Mouse (Mus musculus) cerebellum, postnatal 36 days (tissue): ENCODE results near the gene Dkk3.
"Not testable (repeated sequence)": the region's sequence is repeated elsewhere in the genome, so short reads cannot be mapped to it uniquely, and the experiment has no call there.

ENCODE experiments used
- DNase-seq, 2 experiments: peaks; one replicate each; pipeline ENCODE4 v3.0.0; 2021 to 2022; ENCODE audit warnings: mixed read lengths in 2 of 2

The Dkk3 gene

GRCm38 (mm10) chr7:112127954-112128353, 30.9 kb downstream of the Dkk3 start:
- peak; percentile 57 to 61 for DNase-seq

- no peak for DNase-seq
Measured at GRCm38 (mm10) chr7:112127085-112127637, 31.7 kb downstream of the Dkk3 start.

GRCm38 (mm10) chr7:112125625-112126260, 33.1 kb downstream of the Dkk3 start:
- peak in 1 of 2 experiments; percentile 30 for DNase-seq

- DNase-seq: no peak
Measured at GRCm38 (mm10) chr7:112123612-112124011, 35.2 kb downstream of the Dkk3 start.

GRCm38 (mm10) chr7:112121866-112122500, 36.9 kb downstream of the Dkk3 start:
- DNase-seq: peak; percentile 84 to 86

GRCm38 (mm10) chr7:112120861-112121810, 37.7 kb downstream of the Dkk3 start:
- DNase-seq: peak; percentile 67

- no peak for DNase-seq
Measured at GRCm38 (mm10) chr7:112119248-112119647, 39.6 kb downstream of the Dkk3 start.

- no peak for DNase-seq
Measured at GRCm38 (mm10) chr7:112118086-112118485, 40.8 kb downstream of the Dkk3 start.

- DNase-seq: no peak
Measured at GRCm38 (mm10) chr7:112117501-112117900, 41.4 kb downstream of the Dkk3 start.

GRCm38 (mm10) chr7:112110638-112111372, 48.1 kb downstream of the Dkk3 start:
- DNase-seq: no peak

GRCm38 (mm10) chr7:112108757-112109156, 50.1 kb downstream of the Dkk3 start:
- no peak for DNase-seq

GRCm38 (mm10) chr7:112103816-112104215, 55.0 kb downstream of the Dkk3 start:
- DNase-seq: no peak

- DNase-seq: no peak
Measured at GRCm38 (mm10) chr7:112102933-112103332, 55.9 kb downstream of the Dkk3 start.

GRCm38 (mm10) chr7:112100887-112101286, 58.0 kb downstream of the Dkk3 start:
- no peak for DNase-seq

GRCm38 (mm10) chr7:112094923-112095322, 63.9 kb downstream of the Dkk3 start:
- DNase-seq: not testable (repeated sequence)

GRCm38 (mm10) chr7:112086186-112086585, 72.7 kb downstream of the Dkk3 start:
- no peak for DNase-seq

- DNase-seq: peak; percentile 91 to 94
Measured at GRCm38 (mm10) chr7:112085062-112085461, 73.8 kb downstream of the Dkk3 start.

- DNase-seq: no peak
Measured at GRCm38 (mm10) chr7:112084222-112084621, 74.6 kb downstream of the Dkk3 start.

GRCm38 (mm10) chr7:112082636-112083035, 76.2 kb downstream of the Dkk3 start:
- DNase-seq: no peak

- DNase-seq: no peak
Measured at GRCm38 (mm10) chr7:112074868-112075267, 84.0 kb downstream of the Dkk3 start.
